Mouse (Mus musculus): ENCODE results near the gene B4galt2. TPM values are rescaled to one million over a fixed set of nuclear protein-coding genes. Genes with fewer than 3 reads are reported as not detected.

B4galt2 gene
- total RNA-seq, 2 experiments from 2014 or later, result 2.6 to 3.5 TPM

DNA sequence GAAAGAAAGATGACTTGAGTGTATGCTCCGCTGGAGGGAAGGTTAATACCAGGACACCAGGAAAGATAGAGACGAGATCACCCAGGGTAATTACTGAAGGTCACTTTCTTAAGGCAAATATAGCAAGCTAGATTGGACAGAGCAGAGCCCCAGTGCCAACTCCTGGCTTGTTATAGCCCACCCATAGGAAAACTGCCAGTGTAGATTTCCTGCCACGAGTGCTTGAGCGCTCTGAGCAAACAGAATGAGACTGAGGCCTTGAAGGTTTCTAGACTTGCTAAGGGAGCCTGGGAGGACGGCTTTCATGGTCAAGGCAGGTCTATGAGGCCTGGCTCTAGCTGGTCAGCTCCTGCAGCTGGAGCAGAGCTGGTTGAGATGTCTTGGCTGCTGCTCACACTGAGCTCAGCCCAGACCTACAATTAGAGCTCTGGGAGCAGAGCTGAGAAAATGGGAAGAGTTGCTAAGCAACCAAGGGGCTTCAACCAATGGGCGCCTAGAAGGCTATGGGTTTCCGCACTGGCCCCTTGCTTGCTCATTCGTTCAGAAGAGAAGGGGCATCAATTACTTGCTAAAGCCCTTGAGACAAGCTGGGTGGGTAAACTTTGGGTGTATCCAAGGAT is 25.7 kb upstream of the B4galt2 start:
- no peak for DNase-seq

DNA sequence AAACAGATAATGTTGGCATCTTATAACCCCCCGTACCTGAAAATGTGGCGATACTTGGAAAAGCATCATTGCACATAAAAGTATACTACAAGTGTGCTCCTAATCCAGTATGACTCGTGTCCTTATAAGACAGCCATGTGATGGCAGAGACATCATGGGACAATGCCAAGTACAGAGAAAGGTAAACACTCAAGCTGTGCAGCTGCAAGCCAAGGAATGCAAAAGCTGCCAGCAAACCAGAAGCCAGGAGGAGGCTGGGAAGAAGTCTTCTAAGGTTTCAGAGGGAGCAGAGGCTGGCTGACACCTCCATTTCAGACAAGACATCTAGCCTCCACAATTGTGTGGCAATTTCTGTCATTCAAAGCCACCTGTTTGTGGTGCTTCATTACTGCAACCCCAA is 22.9 kb upstream of the B4galt2 start:
- DNase-seq, result peak; percentile 83

DNA sequence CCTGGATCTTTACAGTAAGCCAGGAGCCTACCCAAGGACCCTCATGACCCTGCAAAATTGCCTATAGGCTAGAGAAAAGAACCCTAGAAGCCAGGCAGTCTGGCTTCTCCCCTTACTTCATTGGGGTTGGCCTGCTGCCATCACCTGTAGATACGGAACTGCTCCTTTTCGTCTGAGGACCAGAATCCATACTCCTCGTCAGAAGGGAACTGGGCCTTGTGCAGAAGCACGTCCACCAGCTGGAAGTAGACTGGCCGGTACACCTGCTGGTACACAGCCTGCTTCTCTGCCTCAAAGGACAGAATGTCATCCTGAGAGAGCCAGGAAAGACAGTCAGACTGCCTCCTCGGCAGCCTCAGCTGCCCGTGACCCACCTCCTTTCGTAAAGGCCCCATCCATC is 21.5 kb upstream of the B4galt2 start:
- DNase-seq, result no peak

DNA sequence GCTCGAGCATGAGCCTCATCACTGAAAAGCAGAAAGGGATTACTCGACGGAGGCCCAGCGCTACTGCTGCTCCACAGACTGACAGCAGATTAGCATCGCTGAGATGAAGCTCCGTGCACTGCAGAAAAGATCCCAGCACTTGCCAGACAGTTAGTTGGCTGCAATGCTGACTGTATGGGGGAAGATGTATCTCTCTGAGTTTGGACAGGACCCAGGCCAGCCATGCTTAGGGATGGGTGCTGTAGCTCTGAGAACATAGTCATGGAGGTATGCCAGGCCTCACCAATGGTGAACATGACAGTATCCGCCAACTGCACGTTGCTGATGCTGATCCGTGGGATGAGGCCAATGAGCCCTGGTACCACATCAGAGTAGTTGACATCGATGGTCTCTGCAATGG is 20.8 kb upstream of the B4galt2 start:
- DNase-seq, result no peak

DNA sequence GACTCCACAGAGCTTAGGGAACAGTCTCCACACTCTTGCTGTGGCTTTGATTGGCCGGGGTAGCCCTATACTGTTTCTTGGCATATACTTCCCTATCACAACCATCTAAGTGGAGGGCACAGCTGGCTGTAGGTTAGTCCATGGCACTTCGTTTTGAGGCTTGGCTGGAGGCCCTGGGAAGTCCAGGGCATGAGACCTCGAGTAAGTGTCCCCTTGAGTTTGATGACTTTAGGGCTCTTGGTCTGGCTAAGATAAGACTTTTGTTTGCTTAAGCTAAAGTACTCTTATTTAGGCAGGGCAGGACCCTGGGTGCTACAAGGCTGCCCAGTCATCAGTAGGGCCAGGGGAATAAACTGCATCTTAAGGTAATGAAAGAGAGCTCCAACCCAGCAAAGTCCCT is 14.8 kb upstream of the B4galt2 start:
- DNase-seq, result no peak

DNA sequence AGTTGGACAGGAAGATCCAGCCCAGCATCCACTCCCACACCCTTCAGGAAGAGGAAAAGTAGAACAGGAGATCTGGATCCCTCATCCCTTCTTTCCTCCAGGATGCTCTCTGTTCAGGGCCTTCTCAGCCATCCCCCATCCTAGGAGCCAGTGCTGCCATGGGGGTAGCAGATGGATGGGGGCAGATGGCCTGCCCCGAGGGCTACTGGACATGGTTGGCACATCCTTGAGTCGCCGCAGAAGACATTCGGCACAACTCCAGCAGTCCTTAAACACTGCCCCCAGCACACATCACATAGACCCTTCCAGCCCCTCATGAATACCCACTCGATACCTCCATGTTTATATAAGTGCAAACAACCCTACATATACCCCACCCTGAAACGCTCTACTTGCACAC is 12.7 kb upstream of the B4galt2 start:
- no peak for DNase-seq

DNA sequence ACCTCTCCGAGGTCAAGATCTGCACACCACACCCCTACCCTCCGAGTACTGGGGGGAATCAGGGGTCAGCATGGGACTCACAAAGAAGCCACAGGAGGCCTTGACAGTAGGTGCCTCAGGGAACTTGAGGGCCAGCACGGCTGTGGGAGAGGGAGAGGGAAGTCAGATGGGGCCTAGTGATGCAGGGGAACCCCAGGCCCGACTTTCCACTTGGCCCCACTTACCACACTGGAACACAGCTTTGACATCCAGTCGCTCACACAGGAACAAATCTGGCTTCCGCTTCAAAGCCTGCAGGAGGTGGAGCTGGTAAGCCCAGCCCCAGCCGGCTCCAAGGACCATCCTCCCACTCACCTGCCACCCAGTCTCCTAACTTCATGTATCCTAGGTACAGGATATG is 12.1 kb upstream of the B4galt2 start:
- DNase-seq, result no peak

DNA sequence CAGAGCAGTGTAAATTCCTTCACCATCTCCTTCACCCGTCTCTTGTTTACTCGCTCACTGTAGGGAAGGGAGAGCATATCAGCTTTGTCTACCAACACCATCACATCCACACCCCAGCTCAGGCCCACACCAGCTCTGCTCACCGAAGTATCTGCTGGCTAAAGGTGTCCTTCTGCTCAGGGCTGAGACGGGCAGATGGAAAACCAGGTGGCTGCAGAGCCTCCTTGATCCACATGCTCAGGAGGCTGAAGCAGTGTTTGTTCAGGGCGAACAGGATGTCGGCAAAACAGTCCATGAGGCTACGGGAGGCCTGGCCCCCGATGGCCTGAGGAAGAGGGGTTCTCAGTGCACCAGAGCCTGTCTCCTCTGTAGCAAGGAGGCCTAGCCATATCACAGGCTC is 11.3 kb upstream of the B4galt2 start:
- no peak for DNase-seq

DNA sequence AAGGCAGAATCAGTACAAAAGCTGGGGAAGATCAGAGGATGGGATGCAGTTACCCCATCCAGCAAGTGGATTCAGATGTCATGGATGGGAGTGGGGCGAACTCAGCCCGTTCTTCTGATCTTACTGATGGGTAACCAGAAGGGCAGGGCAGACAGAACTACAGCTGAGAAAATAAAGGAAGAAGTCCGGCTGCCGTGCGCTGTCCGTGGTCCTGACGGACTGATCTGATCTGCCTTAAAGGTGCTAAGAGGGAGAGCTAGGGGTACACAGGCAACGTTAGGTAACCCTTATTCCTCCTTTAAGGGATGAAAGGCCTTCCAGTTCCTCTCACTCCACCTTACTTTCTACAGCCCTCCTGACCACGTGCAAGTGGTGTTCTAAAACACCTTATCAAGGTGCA is 10.1 kb upstream of the B4galt2 start:
- DNase-seq, result no peak

DNA sequence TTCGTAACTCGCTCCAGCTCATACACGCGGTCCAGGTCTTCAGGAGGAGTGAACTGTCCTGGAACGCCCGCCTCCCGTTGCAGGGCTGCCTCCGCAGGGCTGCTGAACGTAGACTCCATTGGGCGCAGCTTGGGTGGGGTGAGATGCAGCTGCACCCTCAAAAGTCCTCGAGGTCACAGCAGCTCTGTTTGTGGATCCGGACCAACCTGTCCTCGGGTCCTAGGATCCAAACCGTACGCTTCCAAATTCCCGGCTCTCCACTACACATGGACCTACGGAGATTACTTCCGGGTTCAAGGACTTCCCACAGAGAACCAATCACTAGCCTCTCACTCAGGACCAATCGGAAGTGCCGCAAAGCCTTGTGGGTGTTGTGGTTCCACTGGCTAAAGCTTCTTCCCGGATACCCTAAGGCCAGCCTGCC is 8.5 kb upstream of the B4galt2 start, which contains the start of gene Dph2:
Dph2 (minus strand) TSS at position 295 of the 424 bp plus-strand sequence.
- peak; percentile 79 for DNase-seq

DNA sequence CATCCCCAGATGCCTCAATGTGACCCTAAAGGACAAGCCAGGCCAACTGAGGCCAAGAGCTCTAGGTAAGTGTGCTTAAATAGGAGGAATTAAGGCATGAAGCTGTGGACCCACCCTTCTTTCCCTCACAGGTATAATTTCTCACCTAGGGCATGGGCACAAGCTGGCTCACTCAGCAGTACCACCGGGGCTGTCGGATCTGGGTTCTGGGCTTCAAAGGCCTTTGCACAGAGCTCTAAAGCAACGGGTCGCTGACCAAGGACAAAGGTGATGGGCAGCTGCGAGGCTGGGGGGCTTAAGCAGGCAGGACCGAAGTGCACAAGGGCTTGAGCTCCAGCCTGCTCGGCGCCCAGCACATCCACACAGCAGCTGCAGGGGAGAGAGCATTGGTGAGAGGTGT is 7.5 kb upstream of the B4galt2 start:
- no peak for DNase-seq

DNA sequence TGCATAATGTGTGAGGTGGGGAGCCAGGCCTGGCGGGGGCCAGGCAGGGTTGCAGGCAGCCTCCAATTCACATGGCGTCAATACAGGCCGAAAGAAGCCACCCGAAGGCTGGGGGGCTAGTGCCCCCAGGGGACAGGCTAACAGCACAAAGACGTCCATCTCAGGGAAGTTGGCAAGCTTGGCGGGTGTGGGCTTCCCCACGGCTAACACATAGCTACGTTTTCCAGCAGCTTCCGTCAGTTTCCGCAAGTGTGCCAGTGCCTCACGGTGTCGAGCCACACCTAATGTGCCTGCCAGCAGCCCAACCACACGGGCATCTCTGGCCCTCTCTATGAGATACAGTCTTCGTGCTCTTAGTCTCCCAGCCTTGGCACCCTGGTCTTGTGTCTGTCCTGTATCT is 6.7 kb upstream of the B4galt2 start:
- DNase-seq, result no peak

DNA sequence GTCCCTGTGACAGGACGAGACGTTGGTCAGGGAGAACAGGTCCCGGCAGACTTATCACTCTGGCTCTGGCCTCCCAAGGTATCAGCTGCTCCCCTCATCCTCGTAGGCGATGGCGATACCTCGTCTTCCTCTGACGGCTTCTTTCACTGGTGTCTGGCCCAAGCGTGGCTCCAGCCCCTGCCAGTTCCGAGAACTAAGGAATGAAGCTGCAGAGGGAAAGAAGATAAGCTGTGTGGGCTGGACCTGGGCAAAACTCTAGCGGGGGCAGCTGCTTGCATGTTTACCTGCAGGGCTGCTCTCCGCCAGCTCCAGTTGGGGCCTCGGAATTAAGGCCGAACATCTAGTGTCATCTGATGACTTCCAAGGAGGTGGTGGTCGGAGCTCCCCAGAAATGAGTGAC is 6.2 kb upstream of the B4galt2 start:
- DNase-seq, result no peak

DNA sequence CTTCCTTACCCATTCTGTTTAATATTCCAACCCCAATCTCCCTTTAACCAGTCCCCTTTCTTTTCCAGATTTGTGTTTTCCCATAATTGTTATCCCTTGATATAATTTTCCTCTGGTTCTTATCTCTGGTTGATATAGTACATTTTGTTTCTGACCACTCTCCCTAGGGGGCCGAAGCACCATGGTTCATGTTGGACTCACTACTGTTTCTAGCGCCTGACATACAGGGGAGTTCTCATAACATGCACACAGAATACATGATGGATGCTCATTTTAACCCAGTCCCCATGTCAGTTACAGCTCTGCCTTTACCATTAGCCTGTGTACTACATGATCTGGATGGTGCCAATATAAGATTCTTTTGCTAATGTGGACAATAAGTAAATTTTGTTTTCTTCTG is 4.6 kb upstream of the B4galt2 start:
- no peak for DNase-seq

DNA sequence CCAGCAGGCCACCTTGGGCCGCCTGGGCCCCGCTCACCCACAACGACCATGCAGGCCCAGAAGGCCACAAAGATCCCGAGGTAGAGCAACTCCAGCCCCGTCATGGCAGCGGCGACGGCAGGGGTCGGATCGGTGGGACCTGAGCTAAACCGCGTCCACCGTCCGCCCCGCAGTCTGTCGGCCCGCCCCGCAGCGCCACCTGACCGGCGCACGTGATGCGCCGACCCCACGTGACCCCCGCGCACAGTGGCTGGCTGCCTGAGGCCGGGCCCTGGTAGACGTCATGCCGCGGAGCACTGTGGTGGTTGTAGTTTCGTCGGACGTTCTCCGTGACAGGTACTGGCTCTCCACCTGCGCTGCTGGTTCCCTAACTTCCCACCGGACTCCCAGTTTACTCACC is 3.8 kb upstream of the B4galt2 start, which contains the start of gene Atp6v0b:
Atp6v0b (minus strand) TSS at position 201 of the 400 bp plus-strand sequence.
- DNase-seq, result peak; percentile 92

DNA sequence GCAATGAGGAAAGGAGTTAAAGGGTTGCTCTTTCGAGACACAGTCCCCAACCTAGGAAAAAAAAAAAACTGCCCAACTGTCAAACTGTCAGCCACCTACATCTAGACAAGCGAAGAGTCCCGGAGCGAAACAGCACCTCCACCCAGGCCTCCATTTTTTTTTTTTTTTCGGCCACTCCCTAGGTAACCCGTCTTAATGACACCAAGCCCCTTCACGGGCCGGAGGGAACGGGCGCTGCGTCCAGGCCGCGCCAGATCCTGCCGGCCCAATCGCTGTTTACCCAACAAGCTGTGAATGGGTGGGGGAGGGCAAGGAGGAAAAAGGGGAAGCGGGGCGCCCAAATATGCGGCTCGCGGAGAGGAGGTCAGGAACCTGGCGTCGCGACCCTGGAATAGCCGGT is 3.4 kb upstream of the B4galt2 start:
- DNase-seq, result peak; percentile 34

DNA sequence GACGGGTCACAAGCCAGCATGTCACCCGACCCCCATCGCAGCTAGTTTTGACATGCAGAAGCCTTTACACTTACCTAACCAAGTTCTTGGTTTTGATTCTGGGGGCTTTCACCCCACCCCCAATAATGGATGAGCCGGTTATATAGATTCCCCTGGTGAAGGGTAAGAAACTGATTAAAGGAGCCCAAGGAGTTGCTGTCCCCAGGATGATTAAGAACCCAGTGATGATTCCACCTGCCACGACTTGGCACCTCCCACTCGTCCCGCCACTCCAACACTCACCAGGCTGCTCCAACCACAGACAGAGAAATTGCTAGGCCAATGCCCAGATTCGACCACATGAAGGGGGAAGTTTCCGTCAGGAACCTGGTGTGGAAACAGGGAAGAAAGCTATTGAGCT is 2.7 kb upstream of the B4galt2 start:
- no peak for DNase-seq

DNA sequence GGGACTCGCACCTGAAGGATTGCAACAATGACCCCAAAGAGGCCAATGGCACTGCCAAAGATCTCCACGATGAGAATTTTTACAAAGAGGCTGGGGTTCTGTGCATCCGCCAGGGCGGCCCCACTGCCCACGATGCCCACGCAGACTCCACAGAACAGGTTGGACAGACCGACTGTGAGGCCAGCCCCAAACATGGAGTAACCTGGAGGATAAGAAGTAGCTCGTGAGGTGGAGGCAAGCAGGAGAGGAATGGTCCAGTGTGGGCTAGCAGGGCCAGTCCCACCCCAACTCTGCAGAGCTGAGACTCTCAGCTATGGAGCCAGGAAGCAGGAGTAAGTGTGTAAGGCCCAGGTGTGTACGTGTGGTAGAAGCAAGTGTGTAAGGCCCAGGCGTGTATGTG is 1.8 kb upstream of the B4galt2 start:
- no peak for DNase-seq

DNA sequence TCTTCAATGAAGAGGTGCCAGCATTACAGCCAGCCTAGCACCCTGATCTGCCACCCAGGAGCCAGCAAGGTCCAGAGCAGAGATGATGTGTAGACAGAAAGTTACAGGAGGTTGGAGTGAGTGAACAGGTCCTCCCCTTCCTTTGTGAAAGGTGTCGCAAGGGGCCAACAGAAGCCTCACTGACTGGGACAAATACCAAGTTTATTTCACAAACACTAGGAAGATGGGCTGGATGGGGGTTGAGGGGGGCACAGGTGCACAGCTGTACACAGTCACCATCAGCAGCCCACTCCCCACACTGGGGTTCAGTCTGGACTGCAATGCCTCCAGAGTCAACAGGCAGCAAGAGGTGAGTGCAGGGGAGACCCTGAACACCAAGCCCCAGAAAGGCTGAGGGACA is 859 bp upstream of the B4galt2 start:
- no peak for DNase-seq

DNA sequence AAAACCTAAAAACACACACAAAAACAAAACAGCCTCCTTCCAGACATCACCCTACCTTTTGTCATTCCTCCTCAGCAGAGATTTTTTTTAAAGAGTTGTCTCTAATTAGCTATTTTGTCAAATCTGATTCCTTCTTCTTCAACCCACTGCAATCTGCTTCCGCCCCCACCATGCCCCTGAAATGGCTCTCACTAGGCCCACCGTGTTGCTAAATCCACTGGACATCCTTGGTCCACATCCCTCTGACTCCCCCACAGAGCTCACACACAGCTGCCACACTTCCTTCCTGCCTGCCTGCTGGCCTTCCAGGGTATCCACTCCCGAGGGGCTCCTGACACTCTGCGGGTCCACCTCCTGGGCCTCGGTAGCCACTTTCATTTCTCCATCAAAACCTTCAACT is 4.6 kb downstream of the B4galt2 start:
- no peak for DNase-seq

DNA sequence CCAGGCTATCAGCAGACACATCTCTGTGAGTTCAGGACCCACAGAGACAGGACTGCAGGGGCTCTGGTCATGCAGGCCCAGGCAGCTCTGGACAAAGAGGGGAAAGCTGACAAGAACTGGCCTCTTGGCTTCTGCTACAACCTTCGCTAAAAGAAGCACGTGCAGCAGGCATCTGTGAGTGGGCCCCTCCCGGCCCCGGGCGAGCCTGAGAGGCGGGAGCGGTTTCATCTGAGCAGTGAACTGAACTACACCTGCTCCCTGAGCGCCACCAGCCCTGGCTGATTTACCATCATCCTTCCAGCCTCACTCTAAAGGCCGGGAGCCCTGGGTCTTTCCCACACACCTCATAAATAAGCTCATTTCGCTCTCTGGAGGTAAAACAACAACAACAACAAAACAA is 5.0 kb downstream of the B4galt2 start:
- no peak for DNase-seq

DNA sequence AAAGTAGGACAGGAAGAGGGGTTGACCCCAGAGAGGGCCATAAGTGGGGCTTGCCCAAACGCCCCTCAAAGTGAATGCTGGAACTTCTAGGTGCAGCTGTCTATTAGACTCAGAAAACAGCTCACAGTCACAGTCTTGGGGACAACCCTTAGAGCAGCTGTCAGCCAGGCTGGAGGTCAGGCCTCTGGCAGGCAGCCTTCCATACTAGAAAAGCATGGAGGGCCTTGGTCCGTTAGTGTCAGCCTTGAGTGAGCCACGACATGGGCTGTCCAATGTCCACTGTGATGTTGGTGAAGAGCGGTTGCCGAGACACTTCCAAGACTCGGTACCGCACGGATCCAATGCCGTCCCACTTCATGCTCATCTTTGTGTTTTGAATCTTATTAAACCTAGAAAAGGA is 9.7 kb downstream of the B4galt2 start:
- DNase-seq, result no peak

DNA sequence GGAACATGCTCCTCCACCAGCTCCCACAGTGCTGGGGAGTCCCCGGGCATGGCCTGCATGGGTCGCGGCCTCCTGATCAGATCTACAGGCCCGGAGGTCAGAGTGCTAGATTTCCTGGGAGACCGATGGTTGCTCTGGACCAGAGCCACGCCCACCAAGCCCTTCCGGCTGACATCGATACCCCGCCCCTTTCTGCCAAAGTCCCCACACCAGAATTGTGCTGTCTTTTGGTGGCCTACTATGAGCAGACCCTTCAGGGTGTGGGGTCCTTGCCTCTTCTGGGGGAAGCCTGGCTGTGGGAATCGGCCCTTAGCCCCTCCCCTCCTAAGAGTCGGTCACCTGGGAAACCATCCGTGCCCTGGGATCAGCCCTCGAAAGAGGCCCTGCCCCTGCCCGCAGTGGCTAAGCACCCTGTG is 10.8 kb downstream of the B4galt2 start, which contains the start of gene Ccdc24:
Ccdc24 (minus strand) TSS at position 87 of the 416 bp plus-strand sequence.
- no peak for DNase-seq

DNA sequence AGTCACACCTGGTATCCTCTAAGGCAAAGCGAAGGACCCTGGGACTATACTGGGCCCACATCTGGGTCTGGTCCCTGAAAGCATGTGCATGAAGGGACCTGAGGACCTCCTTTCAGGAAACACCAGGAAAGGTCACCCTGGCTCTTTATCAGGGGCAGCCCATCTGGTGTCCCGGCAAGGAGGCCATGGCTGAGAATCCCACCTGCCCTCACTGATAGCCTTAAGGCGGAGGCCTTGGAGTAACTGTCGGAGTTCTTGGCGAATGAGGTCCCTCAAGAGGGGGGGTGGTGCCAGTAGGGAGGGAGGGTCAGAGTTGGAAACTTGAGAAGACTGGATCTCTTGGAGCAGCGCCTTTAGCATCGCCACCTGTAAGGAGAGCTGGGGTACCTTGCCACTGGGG is 11.5 kb downstream of the B4galt2 start:
- no peak for DNase-seq

DNA sequence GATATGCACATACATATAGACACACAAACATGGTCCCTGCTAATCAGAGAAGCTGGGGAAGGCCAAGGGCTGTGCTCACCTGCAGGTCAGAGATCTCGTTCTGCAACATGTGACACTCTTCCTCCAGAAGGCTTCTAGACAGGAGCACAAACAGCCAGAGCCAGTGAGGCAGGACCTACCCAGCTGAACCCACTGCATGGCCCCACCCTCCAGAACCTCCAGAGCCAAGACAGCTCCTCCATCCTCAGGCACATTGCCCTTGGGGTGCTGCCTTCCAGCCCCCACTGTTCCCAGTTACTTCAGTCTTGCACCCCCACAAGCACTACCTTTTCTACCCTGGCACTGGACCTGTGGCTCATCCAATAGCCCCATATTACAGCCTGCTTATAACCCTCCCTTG is 12.8 kb downstream of the B4galt2 start:
- DNase-seq, result no peak
